Mouse (Mus musculus) neural tube, embryonic 15.5 days (tissue): ENCODE data around the gene H2-Ke6. TPM values are rescaled to one million over a fixed set of nuclear protein-coding genes. Genes with fewer than 3 reads are reported as not detected.

Source experiments
- ATAC-seq: fragments of 200-750 bp; cut with Nextera tagmentation; 2 replicates; pipeline ENCODE4 v1.8.0; 2017; ENCODE audit warnings: mild to moderate bottlenecking, moderate TSS enrichment, moderate library complexity; ENCODE audit not compliant: low FRiP score
- H3K27ac ChIP-seq: fragments of 300-500 bp; sonication (generic); replicated peaks from 2 replicates; pipeline ENCODE4 v1.5.1; 2015; ENCODE audit warnings: mild to moderate bottlenecking, inconsistent platforms
- H3K27me3 ChIP-seq: fragments of 300-500 bp; sonication (generic); replicated peaks from 2 replicates; pipeline ENCODE4 v1.6.1; 2015; ENCODE audit warnings: inconsistent platforms
- H3K36me3 ChIP-seq: fragments of 300-500 bp; sonication (generic); 2 replicates; pipeline ENCODE4 v1.6.1; 2015; ENCODE audit warnings: inconsistent platforms
- H3K4me1 ChIP-seq: fragments of 300-500 bp; sonication (generic); 2 replicates; pipeline ENCODE4 v1.6.1; 2015; ENCODE audit warnings: inconsistent platforms
- H3K4me2 ChIP-seq: fragments of 300-500 bp; sonication (generic); 2 replicates; pipeline ENCODE4 v1.6.1; 2015; ENCODE audit warnings: inconsistent platforms, mild to moderate bottlenecking, moderate library complexity
- H3K4me3 ChIP-seq: fragments of 300-500 bp; sonication (generic); replicated peaks from 2 replicates; pipeline ENCODE4 v1.5.1; 2015; ENCODE audit warnings: mild to moderate bottlenecking, inconsistent platforms
- H3K9ac ChIP-seq: fragments of 300-500 bp; sonication (generic); replicated peaks from 2 replicates; pipeline ENCODE4 v1.6.1; 2015; ENCODE audit warnings: mild to moderate bottlenecking, inconsistent platforms
- H3K9me3 ChIP-seq: fragments of 300-500 bp; sonication (generic); replicated peaks from 2 replicates; pipeline ENCODE4 v1.6.1; 2016; ENCODE audit warnings: inconsistent platforms
- WGBS: fragments of 180-500 bp; shearing (Covaris S2); methylation state at CpG from one replicate; pipeline ENCODE4 v1.1.7; 2015; ENCODE audit warnings: mixed read lengths; 5-methylcytosine and 5-hydroxymethylcytosine counted together
- polyA plus RNA-seq: library from polyadenylated mRNA; unstranded; fragments of >200 nt; fragmentation: Nextera tagmentation; extraction: Ambion mirVana; gene quantifications from 2 replicates; pipeline ENCODE4 v1.2.1, GENCODE M21; 2015

The H2-Ke6 gene
- polyA plus RNA-seq, 1 experiment from 2014 or later = 68.4 TPM

- Histone ChIP-seq H3K4me3 (peak overlapping the region; percentile 64), H3K27ac (peak overlapping the region; percentile 98), H3K27me3 (no peaks in the 10 kb centered on the region), H3K4me1 (peaks cover 78% of the 10 kb centered on the region), H3K9ac (no peak overlapping the region), H3K36me3 (peaks cover 18% of the 10 kb centered on the region), H3K9me3 (no peaks in the 10 kb centered on the region), H3K4me2 (peak overlapping the region; percentile 98)
- ATAC-seq = no peak
- 45% methylated on average over 17 of the region's 17 CpGs for WGBS
These were observed 765 bp upstream of the H2-Ke6 start for GRCm38 (mm10) chr17:34028501-34029149.

- 2% methylated on average over 35 of the region's 36 CpGs for WGBS
- H3K9ac ChIP-seq = peak overlapping the region; percentile 67
- no peaks in the 10 kb centered on the region for H3K27me3 ChIP-seq
- H3K4me1 ChIP-seq = peaks cover 77% of the 10 kb centered on the region
- peaks cover 18% of the 10 kb centered on the region for H3K36me3 ChIP-seq
- ATAC-seq = no peak
- peak overlapping the region; percentile 98 for H3K27ac ChIP-seq
- H3K4me3 ChIP-seq = peak overlapping the region; percentile 64
- no peaks in the 10 kb centered on the region for H3K9me3 ChIP-seq
- peak overlapping the region; percentile 98 for H3K4me2 ChIP-seq
These were observed 774 bp downstream of the H2-Ke6 start for GRCm38 (mm10) chr17:34026917-34027655.

GRCm38 (mm10) chr17:34026221-34026620, 1.6 kb downstream of the H2-Ke6 start:
- 10% methylated on average over 2 of the region's 2 CpGs for WGBS
- peak overlapping the region; percentile 98 for H3K4me2 ChIP-seq
- peak overlapping the region; percentile 98 for H3K27ac ChIP-seq
- no peaks in the 10 kb centered on the region for H3K9me3 ChIP-seq
- no peak for ATAC-seq
- no peaks in the 10 kb centered on the region for H3K27me3 ChIP-seq
- H3K9ac ChIP-seq = peak overlapping the region; percentile 91; the same call in 1 of the 2 replicates
- H3K36me3 ChIP-seq = peaks cover 19% of the 10 kb centered on the region
- peaks cover 77% of the 10 kb centered on the region for H3K4me1 ChIP-seq
- peak overlapping the region; percentile 80 for H3K4me3 ChIP-seq

- H3K9ac ChIP-seq = peak overlapping the region; percentile 91; the same call in 1 of the 2 replicates
These were observed 2.1 kb downstream of the H2-Ke6 start for GRCm38 (mm10) chr17:34025756-34026151.

GRCm38 (mm10) chr17:34024861-34025755, 2.8 kb downstream of the H2-Ke6 start:
- H3K27ac ChIP-seq = peak overlapping the region; percentile 98
- under 1% methylated on average over 56 of the region's 57 CpGs for WGBS
- ATAC-seq = peak; percentile 12
- H3K36me3 ChIP-seq = peaks cover 26% of the 10 kb centered on the region
- peak overlapping the region; percentile 80 for H3K4me3 ChIP-seq
- peak overlapping the region; percentile 98 for H3K4me2 ChIP-seq
- H3K9ac ChIP-seq = peak overlapping the region; percentile 91
- H3K9me3 ChIP-seq = no peaks in the 10 kb centered on the region
- no peaks in the 10 kb centered on the region for H3K27me3 ChIP-seq
- peaks cover 69% of the 10 kb centered on the region for H3K4me1 ChIP-seq

More at GRCm38 (mm10) chr17:34025756-34026151, 2.1 kb downstream of the H2-Ke6 start:
- 6% methylated on average over 7 of the region's 7 CpGs for WGBS
- peaks cover 76% of the 10 kb centered on the region for H3K4me1 ChIP-seq
- H3K4me3 ChIP-seq = peak overlapping the region; percentile 80
- H3K4me2 ChIP-seq = peak overlapping the region; percentile 98
- H3K36me3 ChIP-seq = peaks cover 24% of the 10 kb centered on the region
- H3K9me3 ChIP-seq = no peaks in the 10 kb centered on the region
- peak overlapping the region; percentile 98 for H3K27ac ChIP-seq
- no peaks in the 10 kb centered on the region for H3K27me3 ChIP-seq
- peak; percentile 7; the same call in 1 of the 2 replicates for ATAC-seq

- under 1% methylated on average over 53 of the region's 58 CpGs for WGBS
These were observed 3.5 kb downstream of the H2-Ke6 start, which contains the start of gene Ring1 for GRCm38 (mm10) chr17:34024317-34024821. TSS of gene Ring1 (minus strand) at chr17:34024680.

GRCm38 (mm10) chr17:34023678-34024077, 4.2 kb downstream of the H2-Ke6 start:
- H3K4me3 ChIP-seq = peak overlapping the region; percentile 80
- no peaks in the 10 kb centered on the region for H3K27me3 ChIP-seq
- 71% methylated on average over 9 of the region's 9 CpGs for WGBS
- H3K4me1 ChIP-seq = peaks cover 55% of the 10 kb centered on the region
- H3K9me3 ChIP-seq = no peaks in the 10 kb centered on the region
- H3K27ac ChIP-seq = peak overlapping the region; percentile 98
- no peak for ATAC-seq
- H3K36me3 ChIP-seq = peaks cover 13% of the 10 kb centered on the region
- peak overlapping the region; percentile 91 for H3K9ac ChIP-seq
- H3K4me2 ChIP-seq = peak overlapping the region; percentile 98

More at GRCm38 (mm10) chr17:34024317-34024821, 3.5 kb downstream of the H2-Ke6 start, which contains the start of gene Ring1:
- Histone ChIP-seq H3K27me3 (no peaks in the 10 kb centered on the region), H3K27ac (peak within 1 kb of the TSS; percentile 98), H3K36me3 (peaks cover 20% of the 10 kb centered on the region), H3K9me3 (no peaks in the 10 kb centered on the region), H3K4me2 (peak within 1 kb of the TSS; percentile 98), H3K9ac (peak within 1 kb of the TSS; percentile 91), H3K4me1 (peaks cover 62% of the 10 kb centered on the region), H3K4me3 (peak within 1 kb of the TSS; percentile 80)
- ATAC-seq = peak; percentile 82

- Histone ChIP-seq H3K9me3 (no peaks in the 10 kb centered on the region), H3K4me1 (peaks cover 48% of the 10 kb centered on the region), H3K27me3 (no peaks in the 10 kb centered on the region), H3K36me3 (peaks cover 11% of the 10 kb centered on the region), H3K4me3 (no peak overlapping the region), H3K9ac (no peak overlapping the region), H3K4me2 (peak overlapping the region; percentile 98; the same call in 1 of the 2 replicates), H3K27ac (no peak overlapping the region)
- WGBS = 97% methylated on average over 20 of the region's 20 CpGs
- no peak for ATAC-seq
These were observed 4.9 kb downstream of the H2-Ke6 start for GRCm38 (mm10) chr17:34022987-34023386.

- ATAC-seq = no peak
- Histone ChIP-seq H3K27ac (no peak overlapping the region), H3K9me3 (no peaks in the 10 kb centered on the region), H3K36me3 (peaks cover 11% of the 10 kb centered on the region), H3K4me1 (peaks cover 43% of the 10 kb centered on the region), H3K9ac (no peak overlapping the region), H3K4me2 (no peak overlapping the region), H3K27me3 (no peaks in the 10 kb centered on the region), H3K4me3 (no peak overlapping the region)
- 90% methylated on average over 14 of the region's 14 CpGs for WGBS
These were observed 5.5 kb downstream of the H2-Ke6 start for GRCm38 (mm10) chr17:34022414-34022783.

GRCm38 (mm10) chr17:34021539-34022413, 6.1 kb downstream of the H2-Ke6 start:
- no peaks in the 10 kb centered on the region for H3K9me3 ChIP-seq
- no peak for ATAC-seq
- 97% methylated on average over 23 of the region's 23 CpGs for WGBS
- H3K4me3 ChIP-seq = no peak overlapping the region
- H3K27me3 ChIP-seq = no peaks in the 10 kb centered on the region
- no peak overlapping the region for H3K9ac ChIP-seq
- peaks cover 11% of the 10 kb centered on the region for H3K36me3 ChIP-seq
- H3K27ac ChIP-seq = no peak overlapping the region
- no peak overlapping the region for H3K4me2 ChIP-seq
- peaks cover 36% of the 10 kb centered on the region for H3K4me1 ChIP-seq
